Mouse (Mus musculus): ENCODE results near the gene Cib2. TPM values are rescaled to one million over a fixed set of nuclear protein-coding genes. Genes with fewer than 3 reads are reported as not detected.

Gene Cib2
- polyA plus RNA-seq, 1 experiment from 2014 or later, result 19.1 TPM

DNA sequence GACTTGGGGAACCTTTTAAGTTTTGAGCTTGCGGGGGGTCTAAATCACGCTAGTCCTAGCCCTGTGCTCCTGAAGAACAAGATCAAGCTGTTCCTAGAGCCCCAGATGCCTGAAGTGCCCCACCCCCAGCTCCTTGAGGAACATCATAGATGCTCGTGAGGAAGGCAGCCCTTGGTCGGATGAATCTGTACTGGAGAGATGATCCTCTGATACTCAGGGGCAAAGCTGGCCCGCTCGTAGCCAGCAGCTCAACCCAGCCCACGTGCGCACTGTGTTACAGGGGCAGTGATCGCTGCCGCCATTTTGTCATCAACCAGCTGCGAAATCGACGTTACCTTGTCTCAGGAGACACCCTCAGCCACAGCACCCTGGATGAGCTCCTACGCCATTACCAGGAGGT is 21.3 kb downstream of the Cib2 start, which contains the start of gene Sh2d7:
TSS of gene Sh2d7 (plus strand) at position 301 of the 400 bp plus-strand sequence.
- Histone ChIP-seq H3K27me3 (no peaks in the 10 kb centered on the region), H3K9me3 (no peaks in the 10 kb centered on the region), H3K9ac (no peak within 1 kb of the TSS), H3K36me3 (replicated peaks) (no peaks in the 10 kb centered on the region), H3K4me3 (replicated peaks) (no peak within 1 kb of the TSS), H3K27ac (no peak within 1 kb of the TSS), H3K4me1 (peaks cover 12% of the 10 kb centered on the region), H3K4me2 (no peak within 1 kb of the TSS)
- 96% methylated on average over 14 of the region's 14 CpGs for WGBS
- no peak for ATAC-seq (ENCODE audit: low FRiP score)

DNA sequence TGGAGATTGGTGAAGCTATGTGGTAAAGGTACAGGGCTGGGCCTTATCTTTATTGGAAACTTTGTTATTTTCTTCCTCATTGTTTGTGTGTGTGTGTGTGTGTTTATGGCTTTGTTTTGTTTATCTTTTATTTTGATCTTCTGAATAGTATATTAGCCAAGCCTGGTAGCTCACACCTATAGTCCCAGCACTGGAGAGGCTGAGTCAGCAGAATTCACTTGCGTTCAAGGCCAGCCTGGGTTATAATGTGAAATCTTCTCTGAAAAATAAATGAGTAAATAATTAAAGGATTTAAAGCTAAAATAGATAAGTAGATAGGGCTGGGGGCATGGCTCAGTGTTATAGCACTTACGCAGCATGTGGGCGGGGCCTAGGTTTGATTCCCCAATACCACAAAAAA is 21.8 kb downstream of the Cib2 start:
- Histone ChIP-seq H3K27me3 (no peaks in the 10 kb centered on the region), H3K9me3 (no peaks in the 10 kb centered on the region), H3K36me3 (replicated peaks) (no peaks in the 10 kb centered on the region), H3K9ac (no peak overlapping the region), H3K27ac (no peak overlapping the region), H3K4me2 (no peak overlapping the region), H3K4me1 (peaks cover 13% of the 10 kb centered on the region), H3K4me3 (replicated peaks) (no peak overlapping the region)
- WGBS, result 95% methylated on average over 3 of the region's 3 CpGs
- no peak for ATAC-seq (ENCODE audit: low FRiP score)

DNA sequence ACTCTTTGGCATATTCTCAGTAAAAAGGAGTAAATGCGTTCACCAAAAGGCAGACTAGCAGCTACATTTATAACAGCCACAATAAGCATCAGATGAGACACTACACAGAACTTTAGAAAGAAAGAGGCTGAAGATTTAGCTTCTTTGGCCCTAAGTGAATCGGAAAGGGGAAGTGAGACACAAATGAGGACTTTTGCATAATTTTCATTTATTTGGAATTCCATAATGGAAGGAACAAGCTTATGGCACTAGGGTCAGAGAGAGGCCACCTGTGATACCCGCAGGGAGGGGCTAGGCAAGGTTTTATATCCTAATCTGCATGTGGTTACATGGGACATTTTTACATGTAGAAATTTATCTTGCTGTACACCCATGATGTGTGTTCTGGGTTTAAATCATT is 22.5 kb downstream of the Cib2 start:
- WGBS, result 81% methylated on average over 3 of the region's 3 CpGs
- Histone ChIP-seq H3K27ac (peak overlapping the region; percentile 44; the same call in 1 of the 2 replicates), H3K9me3 (no peaks in the 10 kb centered on the region), H3K9ac (no peak overlapping the region), H3K27me3 (no peaks in the 10 kb centered on the region), H3K4me1 (peaks cover 17% of the 10 kb centered on the region), H3K36me3 (replicated peaks) (no peaks in the 10 kb centered on the region), H3K4me3 (replicated peaks) (no peak overlapping the region), H3K4me2 (no peak overlapping the region)
- no peak for ATAC-seq (ENCODE audit: low FRiP score)

DNA sequence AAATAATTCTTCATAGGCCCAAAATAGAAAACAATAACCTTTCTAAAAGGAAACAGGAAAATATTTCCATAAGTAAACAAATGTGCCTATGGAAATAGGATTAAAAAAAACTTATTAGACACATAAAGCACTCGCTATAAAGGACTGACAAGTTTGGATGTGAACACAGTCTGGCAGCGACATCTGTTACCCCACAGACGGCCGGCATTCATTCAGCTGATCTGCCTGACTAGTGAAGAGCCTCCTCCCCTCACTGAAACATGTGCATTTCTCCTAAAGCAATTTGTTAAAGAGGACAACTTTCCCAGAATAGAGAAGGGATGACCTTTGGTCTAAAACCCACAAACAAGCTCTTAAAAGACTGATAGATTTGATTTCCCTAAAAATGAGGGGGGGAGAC is 23.0 kb downstream of the Cib2 start:
- 55% methylated on average over 4 of the region's 4 CpGs for WGBS
- Histone ChIP-seq H3K4me2 (no peak overlapping the region), H3K36me3 (replicated peaks) (no peaks in the 10 kb centered on the region), H3K4me1 (peaks cover 20% of the 10 kb centered on the region), H3K27ac (no peak overlapping the region), H3K27me3 (no peaks in the 10 kb centered on the region), H3K9ac (no peak overlapping the region), H3K9me3 (no peaks in the 10 kb centered on the region), H3K4me3 (replicated peaks) (no peak overlapping the region)
- ATAC-seq (ENCODE audit: low FRiP score), result no peak

DNA sequence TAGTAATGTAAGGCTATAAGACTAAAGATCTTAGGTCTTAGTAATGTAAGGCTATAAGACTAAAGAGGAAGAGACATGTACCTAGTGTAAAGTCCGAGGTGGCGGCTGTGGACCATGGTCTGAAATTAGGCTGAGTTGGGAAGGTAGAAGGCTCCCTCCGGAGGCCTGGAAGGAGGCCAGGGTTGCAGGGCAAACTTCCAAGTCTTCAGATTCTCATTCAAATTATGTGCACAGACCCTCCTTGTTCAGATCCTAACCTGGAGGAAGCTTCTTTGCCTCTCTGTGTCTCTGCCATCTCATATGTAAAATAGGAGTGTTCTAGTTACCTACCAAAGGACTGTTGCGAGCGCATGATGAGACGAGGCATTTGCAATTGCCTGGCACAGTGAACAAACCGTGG is 23.8 kb downstream of the Cib2 start:
- peaks cover 20% of the 10 kb centered on the region for H3K4me1 ChIP-seq
- no peak overlapping the region for H3K9ac ChIP-seq
- 73% methylated on average over 7 of the region's 7 CpGs for WGBS
- no peaks in the 10 kb centered on the region for H3K9me3 ChIP-seq
- no peak overlapping the region for H3K4me3 ChIP-seq (replicated peaks)
- no peak for ATAC-seq (ENCODE audit: low FRiP score)
- no peaks in the 10 kb centered on the region for H3K27me3 ChIP-seq
- H3K36me3 ChIP-seq (replicated peaks), result no peaks in the 10 kb centered on the region
- H3K27ac ChIP-seq, result no peak overlapping the region
- H3K4me2 ChIP-seq, result no peak overlapping the region

DNA sequence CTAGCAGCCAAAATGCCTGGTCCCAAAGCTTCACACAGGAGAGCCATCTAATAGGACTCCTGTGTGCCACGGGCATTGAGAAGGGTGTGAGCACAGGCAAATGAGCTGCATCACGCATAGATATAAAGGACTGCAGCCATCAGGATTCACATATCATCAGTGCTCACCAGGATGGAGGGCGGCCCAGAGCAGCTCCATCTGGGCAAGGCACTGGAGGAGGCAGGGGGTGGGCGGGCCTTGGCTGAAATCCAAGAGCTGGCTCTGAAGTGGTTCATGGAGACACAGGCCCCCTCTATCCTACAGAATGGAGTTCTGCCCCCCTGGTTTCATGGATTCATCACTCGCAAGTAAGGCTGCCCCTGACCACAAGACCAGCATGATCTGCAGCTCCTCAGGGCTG is 26.0 kb downstream of the Cib2 start:
- Histone ChIP-seq H3K4me1 (peaks cover 20% of the 10 kb centered on the region), H3K4me3 (replicated peaks) (no peak overlapping the region), H3K4me2 (no peak overlapping the region), H3K27ac (peak overlapping the region; percentile 56; the same call in 1 of the 2 replicates), H3K36me3 (replicated peaks) (no peaks in the 10 kb centered on the region), H3K9me3 (no peaks in the 10 kb centered on the region), H3K27me3 (no peaks in the 10 kb centered on the region), H3K9ac (no peak overlapping the region)
- ATAC-seq (ENCODE audit: low FRiP score), result peak; percentile 70; the same call in 1 of the 2 replicates
- 59% methylated on average over 5 of the region's 5 CpGs for WGBS

DNA sequence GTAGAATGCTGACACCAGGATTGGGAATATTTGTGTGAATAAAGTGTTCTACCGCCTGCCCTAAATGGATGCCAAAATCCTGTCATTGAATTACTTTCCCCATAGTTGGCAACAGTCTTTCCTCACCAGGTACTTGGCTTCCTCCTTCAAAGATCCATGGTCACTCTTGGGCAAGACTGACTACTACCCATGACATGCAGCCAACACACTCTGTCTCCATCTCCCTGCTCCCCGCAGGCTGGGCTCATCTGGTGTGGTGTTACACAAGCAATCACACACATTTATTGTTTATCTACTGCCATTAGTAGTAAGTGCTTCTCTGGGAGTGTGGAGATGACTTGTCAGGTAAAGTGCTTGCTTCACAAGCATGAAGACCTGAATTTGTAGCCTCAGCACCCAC is 27.1 kb downstream of the Cib2 start:
- no peaks in the 10 kb centered on the region for H3K27me3 ChIP-seq
- 0 out of 2 replicates have a peak overlapping the region, but pooled peaks have one; percentile 26 for H3K27ac ChIP-seq
- H3K4me3 ChIP-seq (replicated peaks), result no peak overlapping the region
- H3K4me1 ChIP-seq, result peaks cover 20% of the 10 kb centered on the region
- H3K36me3 ChIP-seq (replicated peaks), result no peaks in the 10 kb centered on the region
- ATAC-seq (ENCODE audit: low FRiP score), result no peak
- no peak overlapping the region for H3K9ac ChIP-seq
- WGBS, result 89% methylated on average over 2 of the region's 2 CpGs
- H3K9me3 ChIP-seq, result no peaks in the 10 kb centered on the region
- H3K4me2 ChIP-seq, result no peak overlapping the region

DNA sequence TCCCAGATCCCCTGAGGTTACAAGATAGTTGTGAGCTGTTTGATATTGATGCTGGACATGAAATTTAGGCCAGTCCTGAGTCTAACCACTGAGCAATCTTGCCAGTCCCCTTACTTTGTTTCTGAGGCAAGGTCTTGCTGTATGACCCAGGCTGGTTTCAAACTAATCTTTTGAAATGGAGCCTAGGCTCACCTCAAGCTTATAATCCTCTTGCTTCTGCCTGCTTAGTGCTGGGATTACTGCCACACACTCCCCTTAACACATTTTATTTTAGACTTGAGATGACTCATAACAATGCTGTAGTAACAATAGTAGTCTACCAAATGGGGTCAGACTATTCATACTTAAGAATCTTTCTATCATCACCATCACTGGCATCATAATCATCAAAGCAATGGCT is 28.6 kb downstream of the Cib2 start:
- Histone ChIP-seq H3K9ac (no peak overlapping the region), H3K4me3 (replicated peaks) (no peak overlapping the region), H3K36me3 (replicated peaks) (no peaks in the 10 kb centered on the region), H3K4me2 (no peak overlapping the region), H3K9me3 (no peaks in the 10 kb centered on the region), H3K27me3 (no peaks in the 10 kb centered on the region), H3K27ac (no peak overlapping the region), H3K4me1 (peaks cover 16% of the 10 kb centered on the region)
- no peak for ATAC-seq (ENCODE audit: low FRiP score)

DNA sequence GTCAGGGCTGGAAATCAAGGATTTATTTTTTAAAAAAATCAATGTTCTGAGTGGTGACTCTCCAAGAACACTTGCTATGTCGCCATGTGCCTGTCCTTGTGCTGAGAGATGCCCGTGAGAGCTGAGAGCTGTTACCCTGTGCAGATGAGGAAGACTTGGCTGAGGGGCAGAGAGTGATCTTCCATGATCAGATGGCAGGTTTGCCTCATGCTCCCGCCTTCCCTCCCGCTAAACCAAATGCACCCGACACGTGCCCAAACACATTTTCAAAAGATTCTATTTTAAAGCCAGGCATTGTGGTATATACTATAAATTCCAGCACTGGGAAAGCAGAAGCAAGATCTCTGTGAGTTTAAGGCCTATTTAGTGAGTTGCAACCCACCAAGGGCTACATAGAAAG is 29.2 kb downstream of the Cib2 start:
- Histone ChIP-seq H3K36me3 (replicated peaks) (no peaks in the 10 kb centered on the region), H3K4me3 (replicated peaks) (no peak overlapping the region), H3K9me3 (no peaks in the 10 kb centered on the region), H3K27me3 (no peaks in the 10 kb centered on the region), H3K4me1 (peaks cover 16% of the 10 kb centered on the region), H3K27ac (no peak overlapping the region), H3K9ac (no peak overlapping the region), H3K4me2 (no peak overlapping the region)
- 86% methylated on average over 6 of the region's 6 CpGs for WGBS
- no peak for ATAC-seq (ENCODE audit: low FRiP score)

DNA sequence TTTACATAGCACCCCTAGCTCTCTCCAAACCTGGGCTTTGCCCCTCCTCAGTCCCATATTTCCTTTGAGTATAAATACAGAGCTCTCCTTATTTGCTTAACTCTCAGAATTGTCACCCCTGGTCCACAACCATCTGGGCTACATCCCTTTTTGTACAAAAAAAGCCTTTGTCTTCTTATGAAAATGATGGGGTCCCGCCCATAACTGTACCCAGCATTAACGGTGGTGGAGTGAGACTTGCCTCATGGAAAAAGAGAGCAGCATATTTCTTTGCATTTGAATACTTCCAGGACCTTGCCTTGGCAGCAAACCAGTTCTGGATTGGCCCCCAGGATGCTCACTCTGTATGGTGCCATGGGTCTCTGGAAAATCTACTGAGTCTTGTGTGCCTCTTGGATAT is 30.1 kb downstream of the Cib2 start:
- Histone ChIP-seq H3K4me3 (replicated peaks) (no peak overlapping the region), H3K27me3 (no peaks in the 10 kb centered on the region), H3K27ac (no peak overlapping the region), H3K9me3 (no peaks in the 10 kb centered on the region), H3K4me1 (peaks cover 16% of the 10 kb centered on the region), H3K9ac (no peak overlapping the region), H3K36me3 (replicated peaks) (no peaks in the 10 kb centered on the region), H3K4me2 (no peak overlapping the region)
- no peak for ATAC-seq (ENCODE audit: low FRiP score)
- 81% methylated on average over 2 of the region's 2 CpGs for WGBS

DNA sequence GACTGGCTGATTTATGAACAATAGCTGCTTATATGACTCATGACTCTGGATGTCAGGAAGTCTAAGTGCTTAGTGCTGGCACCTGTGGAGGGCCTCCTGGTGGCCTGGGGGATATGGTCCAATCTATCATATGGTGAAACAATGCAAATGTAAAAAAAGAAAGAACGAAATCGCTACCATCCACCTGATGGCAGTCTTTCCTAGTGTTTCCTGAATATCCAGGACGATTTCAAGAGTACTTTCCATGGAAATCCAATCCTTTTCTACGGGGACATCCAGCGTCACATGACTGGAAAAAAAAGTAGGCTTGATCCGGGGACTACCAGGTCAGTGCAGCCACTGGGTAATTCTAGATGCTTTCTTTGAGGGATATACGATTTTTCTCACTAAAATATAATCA is 32.3 kb downstream of the Cib2 start:
- Histone ChIP-seq H3K9ac (no peak overlapping the region), H3K4me3 (replicated peaks) (no peak overlapping the region), H3K9me3 (no peaks in the 10 kb centered on the region), H3K4me1 (peaks cover 4% of the 10 kb centered on the region), H3K4me2 (no peak overlapping the region), H3K27me3 (no peaks in the 10 kb centered on the region), H3K36me3 (replicated peaks) (no peaks in the 10 kb centered on the region), H3K27ac (no peak overlapping the region)
- 85% methylated on average over 7 of the region's 7 CpGs for WGBS
- no peak for ATAC-seq (ENCODE audit: low FRiP score)

DNA sequence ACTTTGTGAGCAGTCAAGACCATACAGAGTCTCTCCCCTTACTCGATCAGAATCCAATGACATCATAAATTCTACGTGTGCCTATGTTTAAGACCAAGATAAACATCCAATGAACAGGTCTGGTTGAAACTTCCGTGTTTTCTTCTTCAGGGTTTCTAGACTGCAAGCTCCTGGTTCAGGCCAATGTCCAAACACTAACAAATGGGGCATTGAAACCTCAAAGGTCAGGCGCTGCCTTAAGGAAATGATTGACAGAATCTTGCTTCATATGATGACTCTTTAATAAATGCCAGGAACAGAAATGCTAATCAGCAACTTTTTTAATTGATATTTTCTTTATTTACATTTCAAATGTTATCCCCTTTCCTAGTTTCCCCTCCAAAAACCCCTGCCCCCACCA is 39.7 kb downstream of the Cib2 start:
- Histone ChIP-seq H3K9ac (no peak overlapping the region), H3K36me3 (replicated peaks) (no peaks in the 10 kb centered on the region), H3K4me2 (no peak overlapping the region), H3K27me3 (no peaks in the 10 kb centered on the region), H3K4me1 (no peaks in the 10 kb centered on the region), H3K27ac (no peak overlapping the region), H3K4me3 (replicated peaks) (no peak overlapping the region), H3K9me3 (no peaks in the 10 kb centered on the region)
- ATAC-seq (ENCODE audit: low FRiP score), result no peak
- 84% methylated on average over 4 of the region's 4 CpGs for WGBS

DNA sequence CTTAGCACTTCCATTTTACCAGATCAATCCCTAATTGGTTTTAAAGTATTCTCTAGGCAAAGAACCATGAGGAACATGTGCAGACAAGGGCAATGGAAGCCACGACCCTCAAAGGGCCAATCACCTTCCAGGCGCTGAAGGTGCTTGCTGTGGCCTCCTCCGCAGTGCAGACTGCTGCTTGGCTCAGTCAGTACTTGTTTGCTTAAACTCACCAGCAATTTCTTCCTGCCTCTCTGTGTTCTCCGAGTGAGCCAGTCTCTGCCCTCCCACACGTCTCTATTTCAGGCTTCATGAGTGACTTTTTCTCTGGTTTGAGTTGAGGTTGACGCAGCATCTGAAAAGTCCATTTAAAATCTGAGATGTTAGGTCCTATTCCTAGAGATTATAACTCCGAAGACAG is 41.1 kb downstream of the Cib2 start:
- no peaks in the 10 kb centered on the region for H3K27me3 ChIP-seq

DNA sequence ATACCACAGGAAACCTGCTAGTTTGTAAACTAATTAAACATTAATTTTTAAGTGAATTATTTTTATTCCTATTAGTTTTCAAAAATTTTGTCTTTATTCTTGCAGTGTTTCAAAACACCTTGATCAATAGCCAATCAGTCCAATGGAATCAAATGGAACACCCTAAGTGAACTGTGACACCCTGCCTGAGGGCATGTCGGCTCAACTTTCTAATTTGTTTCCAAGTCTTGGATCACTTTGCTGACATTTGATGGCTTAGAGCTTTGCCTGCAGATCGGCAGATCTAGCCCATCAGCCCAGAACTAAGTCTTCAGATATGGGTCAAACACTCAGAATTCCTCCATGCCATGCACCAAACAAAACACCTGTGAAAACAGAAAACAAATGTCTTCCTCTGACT is 44.0 kb downstream of the Cib2 start:
- no peaks in the 10 kb centered on the region for H3K27me3 ChIP-seq
- H3K4me1 ChIP-seq, result no peaks in the 10 kb centered on the region
- H3K27ac ChIP-seq, result no peak overlapping the region
- no peak overlapping the region for H3K9ac ChIP-seq
- no peak overlapping the region for H3K4me2 ChIP-seq
- whole genome bisulfite sequencing, result 80% methylated on average over 2 of the region's 2 CpGs
- ATAC-seq (ENCODE audit: low FRiP score), result no peak
- H3K36me3 ChIP-seq (replicated peaks), result no peaks in the 10 kb centered on the region
- no peaks in the 10 kb centered on the region for H3K9me3 ChIP-seq
- no peak overlapping the region for H3K4me3 ChIP-seq (replicated peaks)

More for the DNA sequence above, 41.1 kb downstream of the Cib2 start:
- H3K9me3 ChIP-seq, result no peaks in the 10 kb centered on the region
- no peaks in the 10 kb centered on the region for H3K36me3 ChIP-seq (replicated peaks)
- H3K9ac ChIP-seq, result no peak overlapping the region
- no peak for ATAC-seq (ENCODE audit: low FRiP score)
- WGBS, result 77% methylated on average over 7 of the region's 7 CpGs
- no peaks in the 10 kb centered on the region for H3K4me1 ChIP-seq
- no peak overlapping the region for H3K4me2 ChIP-seq
- H3K4me3 ChIP-seq (replicated peaks), result no peak overlapping the region
- no peak overlapping the region for H3K27ac ChIP-seq
